Mouse (Mus musculus) kidney, postnatal 14 days (tissue): Measurements from ENCODE around the gene Angptl2.

Source experiments
- DNase-seq: peaks from one replicate; pipeline ENCODE4 v3.0.0; 2022; ENCODE audit warnings: mixed read lengths

The Angptl2 gene

DNA sequence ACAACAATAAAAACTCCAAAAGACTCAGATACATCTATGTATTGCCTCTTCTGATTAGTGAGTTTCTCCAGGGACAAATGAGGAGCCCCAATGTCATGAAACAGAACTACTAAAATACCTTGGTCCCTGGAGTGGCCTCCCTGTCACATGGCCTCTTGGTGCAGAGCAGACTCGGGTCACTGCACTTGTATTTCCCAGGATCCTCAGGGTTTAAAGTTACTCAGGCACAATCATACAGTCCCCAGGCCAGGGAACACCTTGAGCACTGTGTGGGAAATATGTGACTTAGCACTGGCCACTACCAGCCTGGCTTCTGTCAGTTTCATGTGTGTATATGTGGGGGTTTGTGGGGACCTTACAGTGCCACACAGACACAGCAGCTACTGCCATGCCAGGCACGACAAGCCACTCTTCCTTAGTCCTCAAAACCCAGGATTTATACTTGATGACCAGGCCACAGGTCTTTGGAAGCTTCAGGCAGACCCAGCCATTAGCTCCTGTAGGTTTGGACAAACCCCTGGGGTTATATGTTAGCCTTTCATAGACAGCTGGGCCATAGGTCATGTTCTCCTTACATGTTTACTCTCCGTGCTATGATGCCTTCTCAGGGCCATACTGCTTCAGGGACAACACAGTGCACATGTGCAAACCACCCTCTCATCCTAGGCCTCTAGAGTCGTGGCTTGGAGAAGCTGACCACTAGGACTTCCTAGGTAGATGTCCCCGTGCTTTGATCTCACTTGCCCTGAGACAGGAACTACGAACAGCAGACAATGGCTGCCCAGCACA is 17.1 kb downstream of the Angptl2 start:
- DNase-seq = peak; percentile 54

DNA sequence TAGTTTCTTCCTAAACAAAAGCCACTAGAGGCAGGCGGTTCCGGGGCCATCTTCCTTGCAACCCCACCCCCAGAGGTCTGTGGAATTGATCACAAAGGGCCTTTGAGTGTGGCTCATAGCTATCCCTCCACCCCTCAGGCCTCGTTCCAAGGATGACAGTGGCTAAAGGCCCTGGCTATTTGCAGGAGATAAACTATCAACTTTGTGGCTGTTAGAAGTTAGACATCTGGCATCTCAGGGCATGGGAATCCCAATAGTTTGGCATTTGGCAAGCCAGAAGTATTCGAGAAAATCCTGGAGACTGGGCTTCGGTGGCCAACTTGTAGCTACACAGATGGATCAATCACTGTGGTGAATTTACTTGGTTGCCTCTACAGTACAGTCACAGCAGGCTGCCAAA is 18.0 kb downstream of the Angptl2 start:
- no peak for DNase-seq

DNA sequence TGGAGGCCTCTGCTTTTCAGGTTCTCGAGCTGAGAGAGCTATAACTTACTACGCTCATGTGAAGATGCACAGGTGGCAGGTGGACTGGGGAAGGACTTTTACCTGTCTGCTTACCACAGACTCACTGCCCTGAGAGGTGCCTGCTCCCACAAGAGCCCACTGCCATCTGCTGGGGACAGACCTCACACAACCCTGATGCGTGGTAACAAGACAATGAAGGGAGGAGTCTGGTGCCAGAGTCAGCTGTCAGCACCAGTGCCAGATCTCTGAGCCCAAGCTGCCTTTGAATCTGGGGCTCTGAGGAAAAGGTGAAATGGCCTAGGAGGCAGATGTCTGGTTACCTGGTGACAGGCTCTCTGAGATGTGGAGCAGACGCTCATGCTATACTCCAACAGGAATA is 19.0 kb downstream of the Angptl2 start:
- no peak for DNase-seq

GRCm38 (mm10) chr2:33237581-33237980 is 21.7 kb downstream of the Angptl2 start:
- no peak for DNase-seq

GRCm38 (mm10) chr2:33244880-33245279 is 29.0 kb downstream of the Angptl2 start:
- DNase-seq = no peak

- DNase-seq = no peak
Observed at GRCm38 (mm10) chr2:33245350-33245749, 29.5 kb downstream of the Angptl2 start.

DNA sequence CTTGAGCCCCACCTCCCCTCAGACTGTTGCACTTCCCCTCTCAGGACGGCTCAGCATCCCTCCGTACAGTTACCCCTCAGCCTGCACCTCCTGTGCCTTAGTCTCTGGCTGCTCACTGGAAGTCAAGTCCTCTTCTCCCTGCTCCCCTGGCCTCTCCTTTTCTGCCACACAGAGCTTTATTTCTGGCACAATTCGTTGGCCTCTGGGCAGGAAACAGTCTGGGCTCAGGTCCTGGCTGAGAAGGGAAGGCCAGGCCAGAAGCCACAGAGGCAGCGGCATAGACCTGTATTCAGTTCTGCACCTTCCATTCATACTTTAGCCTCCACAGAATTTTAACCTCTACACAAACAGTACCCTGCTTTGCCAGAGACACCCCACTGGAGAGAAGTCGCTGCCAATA is 31.0 kb downstream of the Angptl2 start:
- DNase-seq = no peak

- no peak for DNase-seq
Observed at GRCm38 (mm10) chr2:33248549-33248948, 32.7 kb downstream of the Angptl2 start.

GRCm38 (mm10) chr2:33249922-33250633 is 34.2 kb downstream of the Angptl2 start:
- DNase-seq = no peak

DNA sequence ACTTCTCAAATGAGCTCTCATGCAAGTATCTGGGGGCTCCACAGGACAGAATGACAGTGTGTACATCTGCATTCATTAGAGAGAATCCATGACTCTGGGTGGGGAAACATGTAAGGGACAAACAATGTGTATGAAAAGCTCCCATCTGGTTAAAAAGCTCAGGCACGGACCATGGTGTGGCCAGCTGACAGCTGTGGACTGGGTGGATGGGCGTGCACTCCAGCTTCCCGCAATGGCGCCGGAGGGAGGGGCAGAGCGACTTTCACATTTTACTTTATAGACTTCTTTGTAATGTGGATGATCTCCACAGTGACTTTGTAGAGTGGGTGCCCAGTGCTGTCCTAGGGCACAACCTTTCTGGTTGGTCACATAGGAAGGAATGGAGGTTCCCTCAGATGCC is 36.9 kb downstream of the Angptl2 start:
- no peak for DNase-seq

DNA sequence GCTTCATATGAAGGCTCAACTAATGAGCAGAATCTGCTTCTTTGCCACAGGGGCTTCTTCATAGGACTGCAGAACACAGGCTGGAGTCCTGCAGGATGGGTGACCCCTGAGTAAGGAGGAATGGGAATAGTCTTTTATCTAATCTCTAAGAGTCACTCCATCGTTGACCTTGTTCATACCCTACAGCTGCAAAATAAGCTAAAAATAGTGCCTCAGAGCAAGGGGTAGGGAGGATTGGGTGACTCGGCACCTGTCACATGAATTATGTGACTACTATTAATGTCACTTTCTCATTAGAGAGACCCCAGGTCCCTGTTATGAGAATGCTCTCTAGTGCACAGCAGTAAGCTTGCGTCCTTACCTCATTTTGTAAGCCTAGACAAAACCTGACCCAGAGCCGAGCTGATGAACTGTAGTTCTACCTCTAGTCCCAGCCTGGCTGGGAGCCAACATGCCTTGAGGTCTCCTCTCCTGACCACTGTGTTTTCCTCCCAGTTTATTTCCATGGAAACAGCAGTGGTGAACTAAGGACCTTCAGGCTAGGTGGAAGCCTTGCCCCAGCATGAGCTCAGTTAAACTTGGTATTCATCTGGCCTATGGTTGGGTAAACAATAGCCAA is 37.8 kb downstream of the Angptl2 start:
- DNase-seq = peak; percentile 66

GRCm38 (mm10) chr2:33254318-33254985 is 38.6 kb downstream of the Angptl2 start:
- no peak for DNase-seq

GRCm38 (mm10) chr2:33256769-33257537 is 41.1 kb downstream of the Angptl2 start:
- DNase-seq = no peak

DNA sequence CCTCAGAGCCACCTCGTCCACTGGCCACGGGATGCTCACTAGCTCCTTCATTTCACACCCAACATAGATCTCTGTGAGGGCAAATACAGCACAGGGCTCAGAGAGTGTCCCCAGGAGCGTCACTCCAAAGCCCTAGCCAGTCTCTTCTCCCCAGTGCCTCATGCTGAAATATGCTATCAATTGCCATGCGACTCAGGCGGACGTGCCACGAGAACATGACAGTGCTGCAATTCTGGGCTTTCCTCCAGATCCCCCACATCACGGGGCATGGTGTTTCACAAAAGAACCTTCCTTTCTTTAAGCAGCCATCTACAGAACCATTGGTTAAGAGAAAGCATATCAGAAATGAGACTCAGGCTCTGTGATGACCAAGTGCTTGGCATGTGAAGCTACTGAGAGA is 44.9 kb downstream of the Angptl2 start:
- DNase-seq = no peak

GRCm38 (mm10) chr2:33261475-33261874 is 45.6 kb downstream of the Angptl2 start:
- no peak for DNase-seq

- DNase-seq = no peak
Observed at GRCm38 (mm10) chr2:33265793-33266192, 49.9 kb downstream of the Angptl2 start.

- no peak for DNase-seq
Observed at GRCm38 (mm10) chr2:33267075-33267474, 51.2 kb downstream of the Angptl2 start.

- DNase-seq = no peak
Observed at GRCm38 (mm10) chr2:33268384-33269131, 52.7 kb downstream of the Angptl2 start.

DNA sequence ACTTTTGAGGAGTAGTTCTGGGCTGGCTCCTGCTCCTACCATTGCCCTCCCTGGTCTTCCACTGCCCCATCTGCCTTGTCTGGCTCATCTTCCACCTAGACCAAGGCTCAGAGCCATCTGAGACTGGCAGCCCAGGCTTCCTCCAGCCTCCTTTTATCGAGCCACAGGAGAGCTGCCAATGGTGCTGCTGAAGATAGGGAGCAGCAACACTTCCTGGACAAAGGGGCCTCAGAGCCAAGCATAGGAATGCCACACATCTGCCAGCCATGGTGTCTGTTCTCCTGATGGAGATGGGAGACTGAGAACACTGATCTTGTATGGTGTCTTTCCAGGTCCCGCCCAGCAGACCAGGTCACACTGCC is 53.2 kb downstream of the Angptl2 start:
- DNase-seq = no peak

DNA sequence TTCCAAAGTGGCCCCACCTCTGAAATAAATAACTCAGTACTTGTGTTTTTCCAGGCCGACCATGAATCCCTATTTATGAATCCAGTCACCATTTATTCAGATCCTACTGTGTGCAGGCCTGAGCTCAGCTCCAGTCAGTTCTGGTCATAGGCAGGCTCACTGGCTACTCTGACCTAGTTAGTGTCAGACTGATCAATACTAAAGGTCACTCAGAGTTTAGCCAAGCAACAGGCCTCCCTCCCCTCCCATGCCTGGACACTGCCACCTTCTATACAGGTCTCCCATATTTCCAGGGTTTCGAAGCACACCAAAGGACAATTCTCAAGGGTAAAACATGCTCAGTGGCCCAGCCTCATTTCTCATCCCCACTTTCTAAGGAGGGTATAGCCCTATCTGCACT is 54.7 kb downstream of the Angptl2 start:
- DNase-seq = no peak

DNA sequence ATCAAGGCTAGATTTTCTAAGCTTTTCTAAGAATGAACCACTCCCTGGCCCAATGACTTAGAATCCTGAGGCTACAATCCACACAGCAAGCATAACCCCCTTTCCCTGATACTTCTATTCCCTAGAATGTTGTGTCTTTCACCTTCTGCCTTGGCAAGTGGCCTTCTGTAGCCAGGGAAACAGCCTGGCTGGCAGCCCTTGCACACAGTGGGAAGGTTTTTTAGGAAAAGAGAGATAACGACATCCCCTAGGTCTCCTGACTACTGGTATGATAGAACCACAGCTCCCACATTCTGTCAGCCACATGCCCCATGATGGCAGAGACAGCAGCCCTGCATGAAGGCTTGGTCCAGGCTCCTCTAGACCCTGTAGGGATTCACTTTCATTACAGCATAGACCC is 55.6 kb downstream of the Angptl2 start:
- no peak for DNase-seq
